Comparison of ENCODE assay signal across 18 mouse cellular contexts in the genomic region with DNA sequence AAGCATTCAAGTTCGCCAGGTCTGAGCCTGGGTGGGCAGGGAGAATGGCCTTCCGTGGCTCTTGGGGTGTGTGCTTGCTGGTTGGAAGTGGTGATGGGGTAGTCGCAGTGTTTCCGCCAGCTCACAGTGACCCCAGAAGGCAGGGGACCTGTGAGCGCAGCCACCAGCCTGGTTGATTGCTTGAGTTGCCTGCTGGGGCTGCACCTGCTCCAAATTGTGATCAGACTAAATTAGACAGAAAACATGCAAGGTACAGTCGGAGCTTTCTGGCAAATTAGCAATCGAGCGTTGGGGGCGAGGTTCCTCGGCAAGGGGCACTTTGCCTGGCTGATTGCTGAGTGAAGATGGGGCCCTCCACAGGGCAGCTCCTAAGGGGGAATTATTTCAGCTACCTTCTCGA. TPM values are rescaled to one million over a fixed set of nuclear protein-coding genes. Genes with fewer than 3 reads are reported as not detected.
DNase-seq lines count a peak whose midpoint lies in the region; ATAC-seq and TF ChIP-seq lines count a peak whose summit lies in the region.
"Had no signal": no experiment of that assay in that cellular context is flagged by ENCODE, and none has a peak within 500 bp of the region (broad histone marks: within the 10 kb centered on the region; RNA-seq: fewer than 3 reads in every experiment).

No protein-coding gene starts in this region.

- peaks cover 20% of the 10 kb centered on the region for H3K4me1 ChIP-seq in forebrain, embryonic 12.5 days
- H3K4me1 ChIP-seq in forebrain, embryonic 10.5 days: peaks cover 22% of the 10 kb centered on the region
- H3K4me1 ChIP-seq in forebrain, embryonic 15.5 days: peaks cover 12% of the 10 kb centered on the region

- no peaks in the 10 kb centered on the region for H3K36me3 ChIP-seq in forebrain, embryonic 12.5 days (replicated peaks)
- no peaks in the 10 kb centered on the region for H3K36me3 ChIP-seq in forebrain, embryonic 10.5 days (replicated peaks)
- H3K36me3 ChIP-seq in forebrain, embryonic 15.5 days: no peaks in the 10 kb centered on the region

- WGBS in forebrain, embryonic 12.5 days: 58% methylated on average over 11 of the region's 11 CpGs
- WGBS in forebrain, embryonic 10.5 days: 77% methylated on average over 11 of the region's 11 CpGs
- WGBS in forebrain, embryonic 15.5 days: 41% methylated on average over 11 of the region's 11 CpGs

- no peak for DNase-seq in forebrain, embryonic 10.5 days (ENCODE audit: extremely low spot score, low spot score)
- DNase-seq in layer of hippocampus, postnatal 10 days (ENCODE audit: low spot score in 2 of 2): peak; percentile 12 to 24
- no peak for DNase-seq in layer of hippocampus, adult 8-10 months (ENCODE audit: low spot score in 2 of 2)
- peak; percentile 78 for DNase-seq in brain, embryonic 14.5 days (ENCODE audit: low read depth)
- no peak for DNase-seq in urinary bladder, postnatal 10 days (ENCODE audit: low spot score)
- DNase-seq: adrenal gland, postnatal 10 days; B cell, adult 2 months; heart, adult 18-20 months; kidney, adult 2 months; kidney, postnatal 25 days; liver; liver, postnatal 0 days; right cerebral cortex, adult 18-20 months had no signal

- TF ChIP-seq CTCF in brain, embryonic 14.5 days (IDR thresholded peaks at IDR 0.05; ENCODE audit: borderline replicate concordance, extremely low read depth, insufficient read depth, insufficient read length): no peak

- no peaks in the 10 kb centered on the region for H3K9me3 ChIP-seq in forebrain, embryonic 12.5 days
- H3K9me3 ChIP-seq in forebrain, embryonic 10.5 days: no peaks in the 10 kb centered on the region
- H3K9me3 ChIP-seq in forebrain, embryonic 15.5 days: no peaks in the 10 kb centered on the region

- H3K4me3 ChIP-seq in forebrain, embryonic 12.5 days (replicated peaks): no peak overlapping the region
- no peak overlapping the region for H3K4me3 ChIP-seq in forebrain, embryonic 10.5 days
- no peak overlapping the region for H3K4me3 ChIP-seq in forebrain, embryonic 15.5 days

- ATAC-seq in forebrain, embryonic 12.5 days (ENCODE audit: low FRiP score): 0 out of 2 replicates have a peak, but pooled peaks have one; percentile 44
- ATAC-seq in forebrain, embryonic 15.5 days (replicated peaks): no peak
- ATAC-seq: liver, postnatal 0 days had no signal

- peak overlapping the region; percentile 21; the same call in 1 of the 2 replicates for H3K9ac ChIP-seq in forebrain, embryonic 12.5 days
- no peak overlapping the region for H3K9ac ChIP-seq in forebrain, embryonic 15.5 days (replicated peaks)
- H3K9ac ChIP-seq: liver, postnatal 0 days had no signal

- H3K27ac ChIP-seq in forebrain, embryonic 12.5 days: peak overlapping the region; percentile 63
- no peak overlapping the region for H3K27ac ChIP-seq in forebrain, embryonic 10.5 days
- H3K27ac ChIP-seq in forebrain, embryonic 15.5 days (replicated peaks): peak overlapping the region; percentile 35

- TF ChIP-seq POLR2A in brain, embryonic 14.5 days (IDR thresholded peaks at IDR 0.05; ENCODE audit: borderline replicate concordance, extremely low read depth, insufficient read depth, insufficient read length, poor library complexity, severe bottlenecking): no peak

- H3K4me2 ChIP-seq in forebrain, embryonic 12.5 days: no peak overlapping the region
- H3K4me2 ChIP-seq in forebrain, embryonic 15.5 days (replicated peaks): no peak overlapping the region

- no peaks in the 10 kb centered on the region for H3K27me3 ChIP-seq in forebrain, embryonic 12.5 days
- H3K27me3 ChIP-seq in forebrain, embryonic 10.5 days (ENCODE audit: poor library complexity, severe bottlenecking): no peaks in the 10 kb centered on the region; the same call in 1 of the 2 replicates
- H3K27me3 ChIP-seq in forebrain, embryonic 15.5 days: no peaks in the 10 kb centered on the region

RNA-seq across cellular contexts. Expression of gene Cryaa, which starts 20.7 kb away (rescaled TPM):
- not detected in 2 replicates for polyA plus RNA-seq in forebrain, embryonic 12.5 days (2016; fragmentation: Nextera tagmentation; extraction: Ambion mirVana)
- polyA plus RNA-seq in forebrain, embryonic 10.5 days (2016; fragmentation: Nextera tagmentation; extraction: Ambion mirVana): 0.16 TPM in 1 of 2 replicates, not detected in the other
- under 1 TPM; 0.57 to 0.80 TPM for total RNA-seq in layer of hippocampus, postnatal 10 days (2021)
- under 1 TPM in 1 of 4 experiments, not detected in 3; 0.52 TPM for total RNA-seq in layer of hippocampus, adult 8-10 months (2022)
- 0.06 and 0.12 TPM in 2 replicates for polyA plus RNA-seq in brain, embryonic 14.5 days (2012; rRNA removed)
- polyA plus RNA-seq in forebrain, embryonic 15.5 days (2015; fragmentation: Nextera tagmentation; extraction: Ambion mirVana): not detected in 2 replicates
- total RNA-seq: adrenal gland, postnatal 10 days; gastrocnemius, adult 8-10 months; heart, adult 18-20 months had no signal
- polyA plus RNA-seq: heart, postnatal 0 days; liver, postnatal 0 days; small intestine, adult 2 months had no signal

RNA-seq across cellular contexts. Expression of gene U2af1, which starts 39.7 kb away (rescaled TPM):
- 379 and 385 TPM in 2 replicates for polyA plus RNA-seq in forebrain, embryonic 12.5 days (2016; fragmentation: Nextera tagmentation; extraction: Ambion mirVana)
- polyA plus RNA-seq in forebrain, embryonic 10.5 days (2016; fragmentation: Nextera tagmentation; extraction: Ambion mirVana): 529 and 553 TPM in 2 replicates
- 100 to 1,000 TPM; 143 to 153 TPM for total RNA-seq in layer of hippocampus, postnatal 10 days (2021)
- total RNA-seq in layer of hippocampus, adult 8-10 months (2022): 100 to 1,000 TPM; 115 to 134 (median 125) TPM
- 217 and 227 TPM in 2 replicates for polyA plus RNA-seq in brain, embryonic 14.5 days (2012; rRNA removed)
- 270 and 280 TPM in 2 replicates for polyA plus RNA-seq in forebrain, embryonic 15.5 days (2015; fragmentation: Nextera tagmentation; extraction: Ambion mirVana)

Comparison
In these comparisons a context has a peak if more than half of its experiments do, and no peak if none do; other contexts are left out.
1. DNase-seq: peak in layer of hippocampus, postnatal 10 days (2 of 2) and brain, embryonic 14.5 days (single experiment); none in forebrain, embryonic 10.5 days (single experiment), layer of hippocampus, adult 8-10 months (0 of 2) and urinary bladder, postnatal 10 days (single experiment).